Mouse (Mus musculus): ENCODE results near the gene Fam3c.
"Not testable (repeated sequence)": the region's sequence is repeated elsewhere in the genome, so short reads cannot be mapped to it uniquely, and the experiment has no call there.

The Fam3c gene

DNA sequence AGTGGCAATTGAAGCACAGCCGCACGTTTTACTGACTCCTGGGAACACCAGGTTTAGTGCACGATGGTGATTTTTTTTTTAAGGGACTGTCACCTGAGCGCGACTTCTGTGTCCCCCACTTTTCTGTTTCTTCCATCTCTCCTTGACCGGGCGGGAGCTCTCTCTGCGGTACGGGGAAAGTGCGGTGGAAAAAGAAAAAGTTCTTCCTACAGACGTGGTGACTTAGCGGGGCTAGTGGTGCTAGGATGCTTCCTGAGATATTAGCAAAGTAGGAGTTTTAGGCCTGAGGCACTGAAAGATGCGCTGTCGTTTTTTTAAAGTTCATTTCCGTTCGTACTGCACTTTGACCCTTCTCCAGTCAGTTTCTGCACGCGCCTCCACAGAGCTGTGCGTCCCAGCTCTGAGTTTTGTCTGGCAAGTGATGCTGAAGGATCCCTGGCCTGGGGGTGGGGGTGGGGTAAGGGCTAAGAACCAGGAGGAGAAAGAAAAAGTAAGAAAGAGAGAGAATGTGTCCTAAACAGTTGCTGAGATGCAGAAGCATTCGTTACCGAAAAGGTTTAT, 66.5 kb downstream of the Fam3c start:
- no peak for DNase-seq

DNA sequence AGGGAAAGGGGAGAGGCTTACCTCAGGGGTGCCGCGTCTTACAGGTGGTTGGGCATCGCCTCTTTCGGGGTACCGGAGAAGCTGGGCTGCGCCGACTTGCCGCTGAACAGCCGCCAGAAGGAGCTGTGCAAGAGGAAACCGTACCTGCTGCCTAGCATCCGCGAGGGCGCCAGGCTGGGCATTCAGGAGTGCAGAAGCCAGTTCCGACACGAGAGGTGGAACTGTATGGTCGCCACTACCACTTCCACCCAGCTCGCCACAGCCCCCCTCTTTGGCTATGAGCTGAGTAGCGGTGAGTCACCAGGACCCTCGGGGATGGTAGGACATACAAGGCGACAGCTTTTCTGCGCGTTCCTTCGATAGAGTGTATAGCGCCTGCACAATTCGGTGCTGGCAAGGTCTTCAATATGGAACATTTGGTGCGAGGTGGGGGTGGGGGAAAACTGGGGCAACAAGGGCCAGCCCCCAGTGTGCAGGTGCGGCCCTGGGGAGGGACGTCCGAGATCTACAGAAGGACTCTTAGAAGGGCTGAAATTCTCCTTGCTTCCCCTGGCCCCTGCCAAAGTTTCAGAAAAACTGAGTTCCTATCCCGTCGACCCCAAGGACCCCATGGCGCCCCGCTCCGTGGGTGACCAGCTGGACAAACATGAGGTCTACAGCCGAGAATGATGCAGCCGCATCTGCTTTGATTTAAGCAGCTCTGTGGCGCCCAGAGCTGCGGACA, 67.1 kb downstream of the Fam3c start:
- DNase-seq = no peak

DNA sequence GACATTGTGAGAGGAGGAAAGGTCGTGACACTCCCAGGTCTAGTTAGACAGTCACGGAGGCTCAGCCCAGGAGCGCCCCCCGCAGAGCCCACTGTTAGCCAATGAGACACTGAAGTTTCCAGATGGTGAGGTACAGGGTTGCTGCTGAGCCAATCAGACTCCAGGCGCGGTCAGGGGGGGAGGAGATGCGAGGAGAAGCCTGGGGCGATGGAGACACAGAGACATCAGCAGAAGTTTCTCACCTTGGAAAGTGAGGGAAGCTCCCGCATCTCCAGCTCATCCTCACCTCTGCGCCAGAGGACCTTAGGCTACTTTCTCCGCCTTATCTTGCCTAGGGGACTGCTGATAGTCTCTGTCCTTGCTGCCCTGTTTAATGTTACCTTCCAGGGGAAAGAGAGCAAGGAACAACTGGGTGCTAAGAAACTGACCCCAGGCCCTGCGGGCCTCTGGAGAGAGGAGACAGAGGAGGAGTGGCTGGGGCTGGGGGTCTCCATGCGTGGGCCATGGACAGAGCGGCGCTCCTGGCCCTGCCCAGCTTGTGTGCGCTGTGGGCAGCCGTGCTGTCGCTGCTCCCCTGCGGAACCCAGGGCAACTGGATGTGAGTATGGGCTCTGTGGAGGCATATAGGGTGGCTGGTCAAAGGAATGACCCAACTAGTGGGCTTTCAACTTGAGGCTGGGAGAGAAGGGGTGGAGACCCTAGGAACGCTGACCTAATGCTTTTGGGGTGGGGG, 67.9 kb downstream of the Fam3c start, which contains the start of gene Wnt16:
Gene Wnt16, plus strand, starts transcription at position 224 of the 733 bp plus-strand sequence.
- DNase-seq = no peak

DNA sequence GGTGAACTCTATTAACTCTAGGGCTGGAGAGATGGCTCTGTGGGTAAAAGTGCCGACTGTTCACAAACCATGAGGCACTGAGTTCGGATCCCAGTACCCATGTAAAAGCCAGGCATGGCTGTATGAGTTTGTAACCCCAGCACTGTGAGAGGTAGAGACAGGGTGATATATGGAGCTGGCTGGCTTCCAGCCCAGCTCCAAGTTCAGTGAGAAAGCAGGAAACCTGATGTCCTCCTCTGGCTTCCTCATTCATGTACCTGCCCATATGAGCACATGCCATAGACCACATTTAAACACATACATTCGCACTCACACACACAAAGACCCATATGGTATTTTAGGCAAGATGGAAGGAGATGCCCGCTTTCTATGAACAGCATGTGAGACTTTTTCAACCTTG, 73.6 kb downstream of the Fam3c start:
- DNase-seq = no peak

DNA sequence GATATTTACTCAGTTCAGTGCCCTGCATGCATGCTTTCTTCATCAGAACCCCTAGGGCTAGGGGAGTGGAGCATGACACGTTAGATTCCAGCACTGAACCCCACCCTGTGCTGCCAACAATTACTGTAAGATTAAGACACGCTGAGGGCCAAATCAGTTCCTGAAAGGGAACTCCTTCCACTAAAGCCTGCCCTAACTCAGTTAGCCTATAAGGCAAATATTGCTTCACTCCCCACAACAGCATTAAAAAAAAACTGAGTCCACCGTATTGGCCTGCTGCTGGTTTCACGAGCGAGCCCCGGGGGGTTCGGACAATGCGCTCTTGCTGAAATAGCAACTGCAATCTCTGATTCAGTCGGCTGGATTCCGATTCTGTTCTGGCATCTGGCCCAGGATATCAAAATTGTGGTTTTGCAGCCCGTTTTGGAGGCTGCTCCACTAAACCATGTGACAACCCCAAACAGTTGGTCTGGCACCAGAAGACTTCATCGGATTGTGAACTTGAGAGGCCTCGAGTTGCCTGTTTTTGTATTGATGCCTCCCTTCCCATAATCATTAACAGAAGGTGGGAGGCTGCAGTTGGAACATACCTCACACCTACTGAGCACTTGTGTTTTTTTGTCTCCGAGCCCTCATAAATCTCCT, 75.7 kb downstream of the Fam3c start:
- DNase-seq = peak; percentile 10

DNA sequence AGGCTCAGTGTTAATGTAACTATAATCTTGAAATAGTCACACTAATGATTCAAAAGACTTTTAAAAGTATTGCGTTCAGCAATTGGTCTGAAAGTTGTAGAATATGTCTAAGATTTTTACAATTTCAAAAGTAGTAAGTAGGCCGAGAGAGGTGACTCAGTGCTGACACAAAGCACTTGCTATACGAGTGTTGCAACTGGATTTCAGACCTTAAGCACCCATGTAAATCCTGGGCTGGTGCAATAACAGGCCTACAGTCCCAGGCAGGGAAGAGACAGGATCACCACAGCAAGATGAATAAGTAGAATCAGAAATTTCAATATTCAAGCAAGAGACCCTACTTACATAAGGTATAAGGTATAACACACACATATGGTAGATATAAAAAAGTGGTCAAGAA, 78.1 kb downstream of the Fam3c start:
- no peak for DNase-seq

DNA sequence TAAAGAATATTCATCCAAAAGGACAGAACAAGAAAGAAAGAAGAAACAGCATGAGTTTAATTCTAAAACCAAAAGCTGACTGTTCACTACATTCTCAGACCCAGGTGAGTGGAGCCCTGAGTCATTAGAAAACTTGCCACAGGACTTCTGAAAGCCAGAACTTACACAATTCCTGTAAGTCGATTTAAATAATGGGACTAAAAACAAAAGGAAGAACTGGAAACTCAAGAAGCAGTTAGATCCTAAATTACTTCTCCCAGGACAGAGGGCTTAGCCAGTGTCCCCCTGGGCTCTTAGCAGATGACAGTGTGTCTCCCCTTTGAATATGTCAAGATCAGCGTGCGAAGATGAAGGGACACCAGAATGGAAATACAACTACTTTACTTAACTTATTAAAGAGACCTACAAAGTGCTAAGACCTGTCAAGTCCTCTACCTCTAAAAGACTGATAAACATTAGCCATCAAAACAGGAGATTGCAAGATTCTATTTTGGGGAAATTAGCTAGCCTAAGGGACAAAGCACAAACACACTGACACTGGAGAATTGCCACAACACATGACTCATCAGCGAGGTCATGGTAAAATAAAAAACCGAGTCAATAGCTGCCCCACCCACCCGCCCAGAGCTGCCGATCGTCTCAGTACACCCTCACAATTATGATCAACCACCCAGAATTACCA, 86.1 kb downstream of the Fam3c start:
- DNase-seq = no peak

DNA sequence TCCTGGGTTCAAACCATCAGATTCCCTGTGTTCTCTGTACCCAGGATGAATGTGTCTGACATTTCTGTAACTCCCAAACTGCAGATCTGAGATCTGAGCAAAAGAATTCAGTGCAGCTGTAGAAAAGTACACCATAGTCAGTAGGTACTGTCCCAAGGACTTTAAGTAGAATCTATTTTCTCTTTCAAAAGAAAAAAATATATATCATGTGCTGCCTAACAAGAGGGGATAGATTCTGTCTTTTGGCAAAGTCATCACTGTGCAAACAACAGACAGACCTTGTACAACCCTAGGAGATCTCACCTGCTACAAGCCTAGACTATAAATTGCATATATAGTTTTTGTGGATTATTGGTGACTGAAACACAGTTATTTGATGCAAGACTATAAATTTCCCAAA, 87.4 kb downstream of the Fam3c start:
- DNase-seq = no peak

DNA sequence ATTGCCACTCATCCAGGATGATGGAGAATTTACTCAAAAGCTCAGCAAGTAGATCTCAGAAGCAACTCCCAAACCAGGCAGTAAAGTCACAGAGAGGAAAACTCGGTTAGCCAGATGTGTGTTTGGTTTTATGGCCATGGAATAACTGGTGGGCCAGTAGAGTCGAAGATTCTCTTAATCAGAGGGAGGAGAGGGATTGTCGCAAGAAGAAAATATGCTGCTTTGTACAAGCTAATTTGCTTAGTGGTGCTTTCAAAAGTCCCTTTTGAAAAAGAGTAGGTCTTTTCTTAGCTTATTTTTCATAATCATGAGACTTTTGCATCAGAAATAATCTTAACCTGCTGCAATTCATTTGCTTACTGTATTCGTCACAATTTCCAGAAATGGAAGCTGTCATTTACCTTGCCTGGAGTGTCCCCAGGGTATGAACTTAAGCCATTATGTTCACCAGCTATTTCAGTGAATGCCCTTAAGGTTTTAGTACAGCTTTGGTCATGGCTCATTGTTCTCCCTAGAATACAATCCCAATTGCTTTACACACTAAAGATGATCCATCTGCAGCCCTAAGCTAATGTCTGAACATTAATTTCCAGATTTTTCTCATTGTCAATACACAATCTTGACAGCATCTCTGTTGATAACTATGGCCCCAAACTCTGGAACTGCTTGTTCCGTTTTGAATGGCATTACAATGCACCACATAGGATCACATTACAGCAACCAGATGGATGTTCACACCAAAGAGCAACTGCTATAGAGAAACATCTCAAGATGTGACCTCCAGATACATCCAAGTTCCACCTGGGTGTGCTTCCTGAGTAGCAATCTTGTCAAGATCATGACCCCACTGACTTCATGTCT, 88.0 kb downstream of the Fam3c start:
- no peak for DNase-seq

DNA sequence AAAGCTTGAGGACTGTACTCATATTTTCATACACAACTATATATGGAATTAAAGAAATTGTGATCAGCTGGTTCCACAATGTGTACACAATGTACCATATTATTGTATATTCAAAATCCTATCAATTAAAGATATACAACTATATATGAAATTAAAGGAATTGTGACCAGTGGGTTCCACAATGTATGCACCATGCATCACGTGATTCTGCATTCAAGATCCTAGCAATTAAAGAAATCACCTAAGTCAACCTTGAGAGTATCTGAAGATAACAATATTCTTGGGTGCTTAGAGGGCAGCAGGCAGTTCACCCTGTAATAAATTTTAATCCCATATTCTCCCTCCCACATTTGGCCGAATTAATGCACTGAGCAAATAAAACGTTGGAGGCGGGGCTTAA, 90.0 kb downstream of the Fam3c start:
- DNase-seq = no peak

DNA sequence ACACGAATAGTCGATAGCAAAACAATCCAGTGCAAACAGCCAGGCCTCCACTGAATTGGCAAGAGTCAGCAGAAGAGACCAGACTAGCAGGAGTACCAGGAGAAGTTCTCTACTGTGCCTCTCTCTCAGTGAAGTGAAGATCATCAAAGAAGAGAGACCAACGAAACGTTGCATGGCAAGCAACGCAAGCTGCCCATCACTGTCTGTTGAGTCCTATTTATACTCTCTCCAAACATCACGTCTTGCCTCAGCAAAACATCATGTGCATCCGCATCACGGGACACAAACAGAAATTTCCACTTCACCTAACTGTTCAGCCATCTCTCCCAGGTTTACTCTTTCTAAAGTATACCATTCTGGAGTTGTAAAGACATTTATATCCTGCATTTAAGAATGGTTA, 91.9 kb downstream of the Fam3c start:
- not testable (repeated sequence) for DNase-seq

DNA sequence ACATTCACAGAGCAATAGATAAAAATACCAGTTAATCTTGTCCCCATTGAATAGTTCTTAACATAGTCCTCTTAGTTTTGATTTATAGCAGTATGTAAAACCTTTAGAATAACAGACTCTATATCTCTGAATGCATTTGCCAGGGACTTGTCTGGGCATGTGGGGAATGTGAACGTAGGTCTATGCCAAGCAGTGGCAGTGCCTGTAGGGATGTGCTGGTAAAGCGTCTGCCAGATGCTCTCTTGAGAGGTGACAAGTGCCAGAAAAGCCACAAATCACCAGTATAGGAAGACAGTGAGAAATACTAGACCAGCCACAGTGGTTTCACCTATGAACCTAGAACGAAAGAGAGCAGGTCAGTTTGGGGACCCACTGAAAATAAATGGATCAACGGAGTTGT, 93.5 kb downstream of the Fam3c start:
- DNase-seq = no peak

DNA sequence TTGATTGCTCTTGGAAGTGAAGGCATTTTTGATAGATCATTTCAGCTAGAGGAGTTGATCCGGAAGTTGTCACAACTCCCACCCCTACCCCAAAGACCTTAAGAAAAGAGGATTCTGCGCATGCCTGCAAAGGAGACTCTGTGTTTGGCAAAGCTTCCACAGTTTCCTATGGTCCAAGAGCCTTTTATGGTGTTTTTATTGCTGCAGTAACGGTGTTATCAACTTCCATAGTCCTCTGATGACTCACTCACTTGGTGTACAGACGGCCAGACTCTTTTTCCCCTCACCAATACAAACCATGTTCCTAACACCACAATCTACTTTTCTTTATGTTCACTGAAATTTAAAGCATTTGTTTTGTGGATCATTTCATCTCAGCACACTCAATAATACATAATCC, 97.3 kb downstream of the Fam3c start:
- DNase-seq = no peak

All from cerebellum, adult 11 months (tissue).